Comparison of ENCODE assay signal across 1 mouse cellular context in the genomic region with DNA sequence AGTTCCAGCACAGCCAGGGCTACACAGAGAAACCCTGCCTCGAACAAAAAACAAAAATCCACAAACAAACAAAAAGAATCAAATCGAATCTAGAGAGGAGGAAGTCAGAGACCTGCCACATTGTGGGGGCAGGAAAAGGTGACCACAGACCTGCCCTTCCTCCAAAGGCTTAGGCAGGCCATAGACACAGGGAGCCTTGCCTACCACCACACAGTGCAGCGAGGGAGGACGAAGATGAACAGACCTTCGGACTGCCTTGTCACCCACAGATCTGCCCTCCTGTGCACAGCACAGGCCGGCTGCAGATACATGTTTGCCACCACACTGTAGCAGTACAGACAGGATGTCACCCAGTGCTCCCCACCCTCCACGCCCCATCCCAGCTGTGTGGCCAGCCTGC.
TF ChIP-seq lines count a peak whose summit lies in the region.

No protein-coding gene starts in this region.

TF ChIP-seq in MEL, 35 proteins besides CTCF, POLR2A, EP300 and RAD21:
- TF ChIP-seq NRF1 (IDR thresholded peaks at IDR 0.05; ENCODE audit: insufficient read depth, low read depth, low read length, poor library complexity, severe bottlenecking) (no peak), UBTF (IDR thresholded peaks at IDR 0.05; ENCODE audit: borderline replicate concordance, insufficient read depth, low read depth, low read length) (no peak), ZKSCAN1 (IDR thresholded peaks at IDR 0.05; ENCODE audit: low read depth, low read length) (no peak), MEF2A (IDR thresholded peaks at IDR 0.05; ENCODE audit: extremely low read depth, insufficient replicate concordance, low read depth, low read length, poor library complexity, severe bottlenecking) (no peak), POLR2AphosphoS5 (IDR thresholded peaks at IDR 0.05; ENCODE audit: borderline replicate concordance, low read depth, low read length) (peak; percentile 48; the same call in 1 of the 2 replicates)
